Mouse (Mus musculus) midbrain, embryonic 12.5 days (tissue): ENCODE measurements around the gene Lrg1. TPM values are rescaled to one million over a fixed set of nuclear protein-coding genes. Genes with fewer than 3 reads are reported as not detected.
"Not testable (repeated sequence)": the region's sequence is repeated elsewhere in the genome, so short reads cannot be mapped to it uniquely, and the experiment has no call there.

ENCODE experiments used
- ATAC-seq: fragments of 200-750 bp; cut with Nextera tagmentation; 2 replicates; pipeline ENCODE4 v1.8.0; 2017; ENCODE audit warnings: low read depth, moderate TSS enrichment, moderate library complexity; ENCODE audit not compliant: low FRiP score
- H3K27ac ChIP-seq: fragments of 300-500 bp; sonication (generic); replicated peaks from 2 replicates; pipeline ENCODE4 v1.5.1; 2016; ENCODE audit warnings: mild to moderate bottlenecking
- H3K27me3 ChIP-seq: fragments of 300-500 bp; sonication (generic); 2 replicates; pipeline ENCODE4 v1.6.1; 2016; ENCODE audit warnings: mild to moderate bottlenecking
- H3K36me3 ChIP-seq: fragments of 300-500 bp; sonication (generic); 2 replicates; pipeline ENCODE4 v1.6.1; 2016
- H3K4me1 ChIP-seq: fragments of 300-500 bp; sonication (generic); 2 replicates; pipeline ENCODE4 v1.6.1; 2016
- H3K4me2 ChIP-seq: fragments of 300-500 bp; sonication (generic); replicated peaks from 2 replicates; pipeline ENCODE4 v1.6.1; 2016; ENCODE audit warnings: mild to moderate bottlenecking, moderate library complexity
- H3K4me3 ChIP-seq: fragments of 300-500 bp; sonication (generic); 2 replicates; pipeline ENCODE4 v1.5.1; 2016; ENCODE audit warnings: mild to moderate bottlenecking
- H3K9ac ChIP-seq: fragments of 300-500 bp; sonication (generic); replicated peaks from 2 replicates; pipeline ENCODE4 v1.6.1; 2016; ENCODE audit warnings: mild to moderate bottlenecking, moderate library complexity
- H3K9me3 ChIP-seq: fragments of 300-500 bp; sonication (generic); 2 replicates; pipeline ENCODE4 v1.6.1; 2016; ENCODE audit warnings: mild to moderate bottlenecking
- WGBS: fragments of 180-500 bp; shearing (Covaris S2); methylation state at CpG from one replicate; pipeline ENCODE4 v1.1.7; 2016; 5-methylcytosine and 5-hydroxymethylcytosine counted together
- polyA plus RNA-seq: library from polyadenylated mRNA; unstranded; fragments of >200 nt; fragmentation: Nextera tagmentation; extraction: Ambion mirVana; gene quantifications from 2 replicates; pipeline ENCODE4 v1.2.1, GENCODE M21; 2016

Lrg1 gene
- polyA plus RNA-seq, 1 experiment from 2014 or later: 0.29 TPM

DNA sequence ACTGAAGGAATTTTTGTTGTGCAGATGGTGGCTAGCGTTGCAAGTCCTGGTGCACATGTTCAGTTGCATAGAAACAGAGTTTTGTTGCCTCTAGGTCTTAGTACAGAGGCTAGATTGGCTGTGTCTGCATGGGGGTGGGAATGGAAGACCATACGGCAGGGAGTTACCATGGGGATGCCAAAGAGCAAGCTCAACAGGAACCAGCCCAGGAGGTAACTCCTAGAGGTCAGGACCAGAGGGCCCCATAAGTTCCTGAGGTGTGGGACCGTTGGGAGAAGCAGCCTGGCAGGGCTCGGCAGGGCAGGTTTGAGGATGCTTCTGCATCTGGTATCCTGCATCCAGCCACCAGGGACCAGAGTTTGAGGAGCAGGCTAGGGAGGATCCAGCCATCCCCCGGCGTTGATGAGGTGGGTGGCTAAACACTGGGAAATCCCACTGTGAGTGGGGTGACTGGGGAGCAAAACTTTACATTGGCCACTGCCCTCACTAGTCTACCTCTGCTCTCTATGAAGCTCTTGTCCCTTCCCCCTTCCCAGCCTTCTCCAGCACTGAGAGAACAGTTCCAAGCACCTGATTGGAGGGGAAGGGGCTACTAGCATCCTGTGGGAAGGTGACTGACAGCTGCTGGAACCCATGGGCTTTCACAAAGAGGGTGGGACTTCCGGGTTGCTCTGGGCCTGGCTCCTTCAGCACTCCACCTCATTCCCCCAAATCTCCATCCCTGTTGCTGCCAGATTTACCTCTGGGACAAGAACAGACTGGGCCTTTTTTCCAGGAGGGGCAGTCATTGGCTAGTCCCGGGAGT is 40.8 kb downstream of the Lrg1 start:
- ATAC-seq: peak; percentile 47
- H3K9ac ChIP-seq: peak overlapping the region; percentile 98
- H3K4me3 ChIP-seq: peak overlapping the region; percentile 94
- H3K36me3 ChIP-seq: peaks cover 22% of the 10 kb centered on the region
- 8% methylated on average over 8 of the region's 8 CpGs for WGBS
- H3K9me3 ChIP-seq: no peaks in the 10 kb centered on the region
- H3K27ac ChIP-seq: peak overlapping the region; percentile 65
- peak overlapping the region; percentile 99 for H3K4me2 ChIP-seq
- peaks cover 31% of the 10 kb centered on the region for H3K4me1 ChIP-seq
- H3K27me3 ChIP-seq: no peaks in the 10 kb centered on the region

DNA sequence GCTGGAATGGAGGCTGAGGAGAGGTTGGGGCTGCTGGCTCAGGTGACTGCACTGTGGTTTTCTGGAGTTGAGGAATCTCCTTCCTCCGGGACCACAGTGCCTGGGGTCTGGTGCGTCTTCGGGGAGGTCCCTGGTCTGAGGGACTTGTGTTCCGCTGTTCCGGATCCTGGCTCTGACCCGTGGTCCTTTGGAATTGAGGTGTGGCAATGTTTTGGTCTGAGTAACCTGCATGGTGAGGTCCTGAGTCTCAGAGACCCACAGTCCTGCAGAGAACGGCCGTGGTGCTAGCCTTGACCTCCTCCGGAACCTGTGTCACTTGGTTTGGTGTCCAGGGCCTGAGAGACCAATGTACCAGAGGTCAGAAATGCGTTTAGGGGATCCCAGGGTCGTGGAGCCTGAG is 41.9 kb downstream of the Lrg1 start:
- Histone ChIP-seq H3K36me3 (peaks cover 17% of the 10 kb centered on the region), H3K9me3 (no peaks in the 10 kb centered on the region), H3K4me2 (peak overlapping the region; percentile 99), H3K9ac (peak overlapping the region; percentile 98), H3K4me3 (peak overlapping the region; percentile 94), H3K4me1 (peaks cover 37% of the 10 kb centered on the region), H3K27ac (peak overlapping the region; percentile 75), H3K27me3 (no peaks in the 10 kb centered on the region)
- ATAC-seq: no peak
- 1% methylated on average over 11 of the region's 11 CpGs for WGBS

DNA sequence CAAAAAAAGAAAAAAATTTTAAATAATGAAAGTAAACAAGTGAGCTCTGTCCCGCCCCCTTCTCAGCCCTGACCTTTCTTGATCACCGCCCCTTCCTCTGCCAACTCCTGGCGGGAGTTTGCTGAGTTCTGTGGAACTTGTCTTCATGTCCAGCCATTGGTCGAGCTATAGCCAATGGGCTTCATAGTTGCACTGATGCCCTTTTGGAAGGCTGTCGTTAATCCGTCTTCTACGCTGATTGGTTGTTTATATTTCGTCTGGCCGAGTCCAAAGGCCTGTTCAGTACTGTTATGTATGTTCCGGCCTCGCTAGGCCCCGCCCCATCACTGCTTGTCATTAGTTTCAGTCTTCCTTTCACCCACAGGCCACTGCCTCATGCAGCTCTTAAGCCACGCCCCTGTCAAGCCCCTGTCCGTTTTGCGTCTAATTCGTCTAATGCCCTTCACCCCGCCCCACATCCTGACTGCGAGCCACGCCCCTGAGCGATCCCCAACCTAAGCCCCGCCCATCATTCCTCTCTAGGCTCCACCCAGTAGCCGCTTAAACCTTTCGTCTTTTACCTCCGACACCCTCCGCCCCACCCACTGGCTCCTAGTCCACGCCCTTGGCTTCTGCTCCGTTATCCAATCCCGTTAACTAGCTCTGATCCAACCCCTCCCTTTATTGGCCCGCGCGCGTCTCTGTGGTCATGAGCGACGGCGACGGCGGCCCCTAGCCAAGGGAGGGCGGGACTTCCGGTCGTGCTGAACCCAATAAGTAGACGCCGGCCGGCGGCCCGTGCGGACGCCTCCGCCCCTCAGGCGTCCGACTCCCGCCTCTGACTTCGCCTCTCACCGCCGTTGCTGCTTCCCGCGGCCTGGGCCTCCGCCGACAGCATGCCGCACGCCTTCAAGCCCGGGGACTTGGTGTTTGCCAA is 42.7 kb downstream of the Lrg1 start, which contains the start of gene Hdgfl2:
Gene Hdgfl2, plus strand, starts transcription at position 755 of the 916 bp plus-strand sequence.
- Histone ChIP-seq H3K4me3 (peak within 1 kb of the TSS; percentile 94), H3K9ac (peak within 1 kb of the TSS; percentile 98), H3K27ac (peak within 1 kb of the TSS; percentile 75), H3K36me3 (peaks cover 12% of the 10 kb centered on the region), H3K9me3 (no peaks in the 10 kb centered on the region), H3K4me2 (peak within 1 kb of the TSS; percentile 99), H3K27me3 (no peaks in the 10 kb centered on the region), H3K4me1 (peaks cover 41% of the 10 kb centered on the region)
- peak; percentile 94 for ATAC-seq
- WGBS: under 1% methylated on average over 61 of the region's 61 CpGs

DNA sequence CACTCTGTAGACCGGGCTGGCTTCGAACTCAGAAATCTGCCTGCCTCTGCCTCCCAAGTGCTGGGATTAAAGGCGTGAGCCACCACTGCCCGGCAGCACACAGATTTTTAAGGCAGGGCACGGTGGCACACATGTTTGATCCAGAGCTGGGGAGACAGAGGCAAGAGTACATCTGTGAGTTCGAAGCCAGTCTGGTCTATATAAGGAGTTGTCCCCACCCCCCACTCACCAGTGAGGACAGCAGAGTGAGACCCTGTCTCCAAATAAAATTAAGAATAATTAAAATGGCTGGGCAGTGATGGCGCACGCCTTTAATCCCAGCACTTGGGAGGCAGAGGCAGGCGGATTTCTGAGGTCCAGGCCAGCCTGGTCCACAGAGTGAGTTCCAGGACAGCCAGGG is 43.4 kb downstream of the Lrg1 start:
- not testable (repeated sequence) for ATAC-seq, H3K9ac ChIP-seq, H3K36me3 ChIP-seq, H3K9me3 ChIP-seq, H3K27me3 ChIP-seq
- H3K4me3 ChIP-seq: peak overlapping the region; percentile 94; the same call in 1 of the 2 replicates
- 72% methylated on average over 9 of the region's 9 CpGs for WGBS
- H3K27ac ChIP-seq: peak overlapping the region; percentile 39; the same call in 1 of the 2 replicates
- peaks cover 46% of the 10 kb centered on the region for H3K4me1 ChIP-seq
- peak overlapping the region; percentile 99 for H3K4me2 ChIP-seq

DNA sequence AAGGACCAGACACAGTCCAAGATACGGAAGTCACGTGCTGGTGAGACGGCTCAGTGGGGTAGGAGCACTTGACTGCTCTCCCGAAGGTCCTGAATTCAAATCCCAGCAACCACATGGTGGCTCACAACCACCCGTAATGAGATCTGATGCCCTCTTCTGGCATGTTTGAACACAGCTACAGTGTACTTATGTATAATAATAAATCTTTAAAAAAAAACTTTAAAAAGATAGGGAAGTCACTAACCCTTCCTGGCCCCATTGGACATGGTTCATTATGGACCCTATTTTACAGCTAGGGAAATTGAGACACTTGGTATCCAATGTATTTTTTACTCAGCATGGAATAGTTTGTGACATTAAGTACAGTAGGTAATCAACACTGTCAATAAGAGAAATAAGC is 44.3 kb downstream of the Lrg1 start:
- Histone ChIP-seq H3K9ac (no peak overlapping the region), H3K36me3 (peaks cover 3% of the 10 kb centered on the region; the same call in 1 of the 2 replicates), H3K27me3 (no peaks in the 10 kb centered on the region), H3K27ac (no peak overlapping the region), H3K4me3 (no peak overlapping the region), H3K9me3 (no peaks in the 10 kb centered on the region), H3K4me1 (peaks cover 45% of the 10 kb centered on the region), H3K4me2 (no peak overlapping the region)
- ATAC-seq: no peak
- 86% methylated on average over 5 of the region's 5 CpGs for WGBS

DNA sequence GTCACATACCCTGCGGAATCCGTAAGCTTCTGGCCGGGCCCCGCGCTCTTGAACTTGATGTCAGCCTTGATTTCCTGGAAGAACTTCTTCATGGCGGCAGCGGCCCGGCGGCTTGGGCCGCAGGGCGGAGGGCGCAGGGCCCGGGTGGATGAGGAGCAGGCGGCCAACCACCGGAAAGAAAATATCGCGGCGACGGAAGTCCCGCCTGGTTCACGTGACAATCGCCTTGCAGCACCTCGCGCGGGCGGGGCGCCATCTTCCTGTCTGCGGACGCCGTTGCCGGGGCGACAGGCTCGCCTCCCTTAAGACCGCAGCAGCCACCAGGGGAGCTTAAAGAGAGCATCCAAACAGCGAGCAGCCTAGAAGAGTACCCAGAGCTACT is 47.0 kb downstream of the Lrg1 start, which contains the start of gene Ubxn6:
Gene Ubxn6, minus strand, starts transcription at position 202 of the 382 bp plus-strand sequence.
- Histone ChIP-seq H3K4me3 (peak within 1 kb of the TSS; percentile 54), H3K9ac (peak within 1 kb of the TSS; percentile 58), H3K4me2 (peak within 1 kb of the TSS; percentile 66), H3K27ac (peak within 1 kb of the TSS; percentile 83), H3K9me3 (no peaks in the 10 kb centered on the region), H3K36me3 (peaks cover 28% of the 10 kb centered on the region), H3K4me1 (peaks cover 20% of the 10 kb centered on the region; the same call in 1 of the 2 replicates), H3K27me3 (no peaks in the 10 kb centered on the region)
- under 1% methylated on average over 35 of the region's 35 CpGs for WGBS
- ATAC-seq: peak; percentile 50

DNA sequence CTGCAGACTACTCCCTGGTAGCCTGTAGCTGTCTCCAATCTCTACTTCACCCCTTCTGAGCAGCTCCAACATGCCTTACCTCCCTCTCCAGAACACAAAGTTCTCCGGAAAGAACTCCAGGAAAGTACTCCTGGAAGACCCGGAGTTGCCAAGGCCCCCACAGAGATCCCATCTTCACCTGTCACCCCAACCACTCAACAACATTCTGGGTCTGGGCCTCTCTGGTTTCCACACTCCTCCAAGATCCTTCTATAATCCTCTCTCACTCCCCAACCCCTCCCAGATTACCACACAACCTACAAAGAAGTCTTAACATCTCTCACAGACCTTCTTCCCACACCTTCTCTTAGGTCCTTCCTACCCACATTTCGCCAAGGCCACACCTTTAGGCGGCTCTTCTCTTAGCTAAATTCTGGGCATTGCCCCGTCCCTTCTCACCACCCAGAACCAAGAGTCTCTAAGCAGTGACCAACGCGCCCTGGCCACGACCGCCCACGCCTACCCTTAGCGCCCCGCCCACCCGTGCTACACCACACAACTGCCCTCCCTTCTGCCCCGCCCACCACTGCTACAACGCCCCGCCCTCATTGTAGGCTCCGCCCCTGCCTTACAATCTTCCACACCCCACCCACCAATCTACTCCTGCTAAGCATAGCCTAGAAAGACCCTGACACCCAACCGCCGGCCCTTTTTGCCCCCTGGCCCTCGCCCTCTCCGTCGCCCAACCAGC is 47.5 kb downstream of the Lrg1 start:
- WGBS: 9% methylated on average over 21 of the region's 22 CpGs
- peak; percentile 14 for ATAC-seq
- H3K9ac ChIP-seq: peak overlapping the region; percentile 58
- H3K4me1 ChIP-seq: peaks cover 20% of the 10 kb centered on the region; the same call in 1 of the 2 replicates
- peaks cover 33% of the 10 kb centered on the region for H3K36me3 ChIP-seq
- H3K4me3 ChIP-seq: peak overlapping the region; percentile 54
- H3K9me3 ChIP-seq: no peaks in the 10 kb centered on the region
- no peaks in the 10 kb centered on the region for H3K27me3 ChIP-seq
- H3K4me2 ChIP-seq: peak overlapping the region; percentile 66
- H3K27ac ChIP-seq: peak overlapping the region; percentile 83

DNA sequence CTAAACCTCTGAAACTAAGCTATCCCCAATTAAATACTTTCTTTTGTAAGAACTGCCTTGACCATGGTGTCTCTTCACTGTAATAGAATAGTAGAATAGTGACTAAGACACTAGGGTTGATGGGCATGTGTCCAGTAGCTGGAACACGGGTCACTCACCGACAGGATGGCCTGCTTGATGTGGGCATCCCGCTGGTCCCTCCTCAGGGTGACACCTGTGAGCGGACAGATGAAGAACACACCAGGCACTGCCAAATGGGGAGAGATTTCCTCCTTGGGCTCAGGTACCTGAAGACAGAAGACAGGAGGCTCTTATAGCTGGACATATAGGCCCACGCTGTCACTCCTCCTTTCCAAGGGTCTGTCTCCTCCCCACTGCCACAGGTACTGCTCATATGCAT is 49.6 kb downstream of the Lrg1 start:
- 95% methylated on average over 5 of the region's 5 CpGs for WGBS
- no peaks in the 10 kb centered on the region for H3K9me3 ChIP-seq
- H3K27me3 ChIP-seq: no peaks in the 10 kb centered on the region
- ATAC-seq: no peak
- H3K36me3 ChIP-seq: peaks cover 53% of the 10 kb centered on the region
- H3K4me2 ChIP-seq: no peak overlapping the region
- 0 out of 2 replicates have a peak overlapping the region, but pooled peaks have one; percentile 2 for H3K9ac ChIP-seq
- H3K4me1 ChIP-seq: peaks cover 15% of the 10 kb centered on the region; the same call in 1 of the 2 replicates
- no peak overlapping the region for H3K4me3 ChIP-seq
- no peak overlapping the region for H3K27ac ChIP-seq

DNA sequence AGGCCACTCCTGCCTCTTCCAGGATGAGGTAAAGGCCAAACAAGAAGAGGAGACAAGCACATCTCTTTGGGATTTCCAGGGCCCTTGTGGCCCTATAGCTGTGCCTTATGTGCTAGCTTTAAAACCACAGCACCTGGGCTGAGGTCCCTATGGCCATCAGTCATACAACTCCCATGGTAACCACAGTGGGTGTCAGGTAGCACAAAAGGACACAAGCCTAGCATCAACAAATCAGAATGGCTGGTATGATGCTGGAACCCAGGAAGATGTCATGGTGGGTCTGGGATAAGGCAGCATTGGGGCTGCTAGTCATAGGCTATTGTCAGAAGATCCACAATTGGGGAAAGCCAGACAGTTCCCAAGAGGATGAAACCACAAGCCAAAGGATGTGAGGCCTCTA is 50.7 kb downstream of the Lrg1 start:
- Histone ChIP-seq H3K4me3 (no peak overlapping the region), H3K4me1 (peaks cover 15% of the 10 kb centered on the region; the same call in 1 of the 2 replicates), H3K4me2 (no peak overlapping the region), H3K27ac (no peak overlapping the region), H3K36me3 (peaks cover 65% of the 10 kb centered on the region), H3K9ac (no peak overlapping the region), H3K9me3 (no peaks in the 10 kb centered on the region), H3K27me3 (no peaks in the 10 kb centered on the region)
- no peak for ATAC-seq
